Mouse (Mus musculus) embryonic facial prominence, embryonic 15.5 days (tissue): ENCODE data around the gene Gm5460. TPM values are rescaled to one million over a fixed set of nuclear protein-coding genes. Genes with fewer than 3 reads are reported as not detected.

Source experiments
- ATAC-seq: fragments of 200-750 bp; cut with Nextera tagmentation; 2 replicates; pipeline ENCODE4 v1.8.0; 2017; ENCODE audit warnings: low read depth, moderate TSS enrichment; ENCODE audit not compliant: insufficient number of reproducible peaks, low FRiP score, low TSS enrichment
- H3K27ac ChIP-seq: fragments of 300-500 bp; sonication (generic); replicated peaks from 2 replicates; pipeline ENCODE4 v1.5.1; 2015; ENCODE audit warnings: mild to moderate bottlenecking, inconsistent platforms
- H3K27me3 ChIP-seq: fragments of 300-500 bp; sonication (generic); 2 replicates; pipeline ENCODE4 v1.6.1; 2015; ENCODE audit warnings: inconsistent platforms
- H3K36me3 ChIP-seq: fragments of 300-500 bp; sonication (generic); 2 replicates; pipeline ENCODE4 v1.6.1; 2015; ENCODE audit warnings: mild to moderate bottlenecking, inconsistent platforms
- H3K4me1 ChIP-seq: fragments of 300-500 bp; sonication (generic); 2 replicates; pipeline ENCODE4 v1.6.1; 2015; ENCODE audit warnings: inconsistent platforms
- H3K4me2 ChIP-seq: fragments of 300-500 bp; sonication (generic); replicated peaks from 2 replicates; pipeline ENCODE4 v1.6.1; 2015; ENCODE audit warnings: mild to moderate bottlenecking, inconsistent platforms
- H3K4me3 ChIP-seq: fragments of 300-500 bp; sonication (generic); replicated peaks from 2 replicates; pipeline ENCODE4 v1.5.1; 2015; ENCODE audit warnings: mild to moderate bottlenecking, inconsistent platforms
- H3K9ac ChIP-seq: fragments of 300-500 bp; sonication (generic); 2 replicates; pipeline ENCODE4 v1.6.1; 2015; ENCODE audit warnings: inconsistent platforms
- H3K9me3 ChIP-seq: fragments of 300-500 bp; sonication (generic); replicated peaks from 2 replicates; pipeline ENCODE4 v1.6.1; 2016; ENCODE audit warnings: inconsistent platforms
- WGBS: fragments of 180-500 bp; shearing (Covaris S2); methylation state at CpG from one replicate; pipeline ENCODE4 v1.1.7; 2015; 5-methylcytosine and 5-hydroxymethylcytosine counted together
- polyA plus RNA-seq: library from polyadenylated mRNA; unstranded; fragments of >200 nt; fragmentation: Nextera tagmentation; extraction: Ambion mirVana; gene quantifications from 2 replicates; pipeline ENCODE4 v1.2.1, GENCODE M21; 2015

Gene Gm5460
- polyA plus RNA-seq, 1 experiment from 2014 or later: not detected

- H3K9ac ChIP-seq: no peak overlapping the region
- H3K9me3 ChIP-seq: no peaks in the 10 kb centered on the region
- H3K4me1 ChIP-seq: peaks cover 2% of the 10 kb centered on the region; the same call in 1 of the 2 replicates
- H3K4me2 ChIP-seq: no peak overlapping the region
- H3K27ac ChIP-seq: no peak overlapping the region
- H3K27me3 ChIP-seq: peaks cover 4% of the 10 kb centered on the region; the same call in 1 of the 2 replicates
- no peak overlapping the region for H3K4me3 ChIP-seq
- no peaks in the 10 kb centered on the region for H3K36me3 ChIP-seq
- 53% methylated on average over 5 of the region's 5 CpGs for WGBS
- no peak for ATAC-seq
Observed at GRCm38 (mm10) chr14:34077222-34077621, 60.7 kb downstream of the Gm5460 start.

- H3K4me3 ChIP-seq: no peak overlapping the region
- no peak for ATAC-seq
- peaks cover 2% of the 10 kb centered on the region; the same call in 1 of the 2 replicates for H3K4me1 ChIP-seq
- peaks cover 4% of the 10 kb centered on the region; the same call in 1 of the 2 replicates for H3K27me3 ChIP-seq
- no peaks in the 10 kb centered on the region for H3K9me3 ChIP-seq
- H3K4me2 ChIP-seq: no peak overlapping the region
- H3K27ac ChIP-seq: no peak overlapping the region
- 69% methylated on average over 4 of the region's 4 CpGs for WGBS
- no peaks in the 10 kb centered on the region for H3K36me3 ChIP-seq
- no peak overlapping the region for H3K9ac ChIP-seq
Observed at GRCm38 (mm10) chr14:34078293-34078692, 61.7 kb downstream of the Gm5460 start.

GRCm38 (mm10) chr14:34080321-34080997 is 63.9 kb downstream of the Gm5460 start:
- peaks cover 4% of the 10 kb centered on the region; the same call in 1 of the 2 replicates for H3K27me3 ChIP-seq
- 11% methylated on average over 11 of the region's 11 CpGs for WGBS
- H3K4me3 ChIP-seq: no peak overlapping the region
- no peak overlapping the region for H3K4me2 ChIP-seq
- ATAC-seq: peak; percentile 53; the same call in 1 of the 2 replicates
- no peaks in the 10 kb centered on the region for H3K9me3 ChIP-seq
- H3K27ac ChIP-seq: no peak overlapping the region
- H3K4me1 ChIP-seq: peaks cover 6% of the 10 kb centered on the region
- no peaks in the 10 kb centered on the region for H3K36me3 ChIP-seq
- no peak overlapping the region for H3K9ac ChIP-seq

- ATAC-seq: no peak
- H3K4me2 ChIP-seq: peak within 1 kb of the TSS; percentile 33
- peak within 1 kb of the TSS; percentile 26 for H3K4me3 ChIP-seq
- H3K9ac ChIP-seq: no peak within 1 kb of the TSS
- H3K4me1 ChIP-seq: peaks cover 4% of the 10 kb centered on the region; the same call in 1 of the 2 replicates
- H3K27me3 ChIP-seq: no peaks in the 10 kb centered on the region
- no peaks in the 10 kb centered on the region for H3K36me3 ChIP-seq
- 39% methylated on average over 4 of the region's 4 CpGs for WGBS
- no peaks in the 10 kb centered on the region for H3K9me3 ChIP-seq
- peak within 1 kb of the TSS; percentile 66 for H3K27ac ChIP-seq
Observed at GRCm38 (mm10) chr14:34085731-34086130, 69.2 kb downstream of the Gm5460 start, which contains the start of gene Anxa8. TSS of gene Anxa8 (plus strand) at chr14:34085981.

GRCm38 (mm10) chr14:34086806-34087205 is 70.2 kb downstream of the Gm5460 start:
- no peak overlapping the region for H3K27ac ChIP-seq
- no peaks in the 10 kb centered on the region for H3K27me3 ChIP-seq
- no peak overlapping the region for H3K9ac ChIP-seq
- peak overlapping the region; percentile 26 for H3K4me3 ChIP-seq
- no peaks in the 10 kb centered on the region for H3K36me3 ChIP-seq
- peak overlapping the region; percentile 33 for H3K4me2 ChIP-seq
- ATAC-seq: no peak
- 57% methylated on average over 4 of the region's 4 CpGs for WGBS
- no peaks in the 10 kb centered on the region for H3K9me3 ChIP-seq
- H3K4me1 ChIP-seq: peaks cover 10% of the 10 kb centered on the region; the same call in 1 of the 2 replicates

- no peak overlapping the region for H3K27ac ChIP-seq
- H3K9me3 ChIP-seq: no peaks in the 10 kb centered on the region
- peaks cover 10% of the 10 kb centered on the region; the same call in 1 of the 2 replicates for H3K4me1 ChIP-seq
- H3K4me3 ChIP-seq: no peak overlapping the region
- no peaks in the 10 kb centered on the region for H3K27me3 ChIP-seq
- no peaks in the 10 kb centered on the region for H3K36me3 ChIP-seq
- WGBS: 72% methylated on average over 2 of the region's 2 CpGs
- ATAC-seq: no peak
- peak overlapping the region; percentile 21; the same call in 1 of the 2 replicates for H3K4me2 ChIP-seq
- H3K9ac ChIP-seq: no peak overlapping the region
Observed at GRCm38 (mm10) chr14:34087856-34088398, 71.4 kb downstream of the Gm5460 start.

- no peak for ATAC-seq
- Histone ChIP-seq H3K9me3 (no peaks in the 10 kb centered on the region), H3K9ac (no peak overlapping the region), H3K4me1 (peaks cover 9% of the 10 kb centered on the region; the same call in 1 of the 2 replicates), H3K27ac (no peak overlapping the region), H3K4me3 (no peak overlapping the region), H3K36me3 (no peaks in the 10 kb centered on the region), H3K4me2 (no peak overlapping the region), H3K27me3 (no peaks in the 10 kb centered on the region)
- whole genome bisulfite sequencing: 80% methylated on average over 8 of the region's 8 CpGs
Observed at GRCm38 (mm10) chr14:34089796-34090195, 73.2 kb downstream of the Gm5460 start.

GRCm38 (mm10) chr14:34091475-34091874 is 74.9 kb downstream of the Gm5460 start:
- Histone ChIP-seq H3K27ac (no peak overlapping the region), H3K4me3 (no peak overlapping the region), H3K27me3 (no peaks in the 10 kb centered on the region), H3K4me1 (0 out of 2 replicates have a peak, but pooled peaks cover 6% of the 10 kb centered on the region), H3K4me2 (no peak overlapping the region), H3K36me3 (no peaks in the 10 kb centered on the region), H3K9ac (no peak overlapping the region), H3K9me3 (no peaks in the 10 kb centered on the region)
- 74% methylated on average over 5 of the region's 5 CpGs for WGBS
- ATAC-seq: no peak

- 81% methylated on average over 1 of the region's 1 CpGs for WGBS
- Histone ChIP-seq H3K4me1 (0 out of 2 replicates have a peak, but pooled peaks cover 6% of the 10 kb centered on the region), H3K9me3 (no peaks in the 10 kb centered on the region), H3K36me3 (no peaks in the 10 kb centered on the region), H3K4me3 (no peak overlapping the region), H3K27me3 (no peaks in the 10 kb centered on the region), H3K9ac (no peak overlapping the region), H3K4me2 (no peak overlapping the region), H3K27ac (no peak overlapping the region)
- no peak for ATAC-seq
Observed at GRCm38 (mm10) chr14:34092856-34093255, 76.3 kb downstream of the Gm5460 start.

- H3K9ac ChIP-seq: no peak overlapping the region
Observed at GRCm38 (mm10) chr14:34096161-34096560, 79.6 kb downstream of the Gm5460 start.

More at GRCm38 (mm10) chr14:34096161-34096560, 79.6 kb downstream of the Gm5460 start:
- H3K27me3 ChIP-seq: no peaks in the 10 kb centered on the region
- 0 out of 2 replicates have a peak, but pooled peaks cover 3% of the 10 kb centered on the region for H3K4me1 ChIP-seq
- H3K27ac ChIP-seq: no peak overlapping the region
- no peak overlapping the region for H3K4me2 ChIP-seq
- H3K36me3 ChIP-seq: no peaks in the 10 kb centered on the region
- H3K9me3 ChIP-seq: no peaks in the 10 kb centered on the region
- H3K4me3 ChIP-seq: no peak overlapping the region
- WGBS: 73% methylated on average over 5 of the region's 5 CpGs
- no peak for ATAC-seq
